Mouse (Mus musculus) CH12.LX (cell line): Measurements from ENCODE around the gene Spata6.

ENCODE experiments used
- CHD1 ChIP-seq: IDR thresholded peaks from 2 replicates; pipeline ENCODE4 v1.6.1; 2012; ENCODE audit warnings: low read depth, low read length, improper control_type of control experiment, inconsistent platforms
- CTCF ChIP-seq, 2 experiments: IDR thresholded peaks in 1 of 2; conservative IDR thresholded peaks in 1 of 2; 2 replicates each; pipeline ENCODE4 v1.5.1; 2011 to 2012; ENCODE audit warnings: low read depth in 2 of 2, low read length in 2 of 2, improper control_type of control experiment in 1 of 2, inconsistent platforms in 1 of 2, mild to moderate bottlenecking in 1 of 2, moderate library complexity in 1 of 2
- ELF1 ChIP-seq: IDR thresholded peaks from 2 replicates; pipeline ENCODE4 v1.6.1; 2014; ENCODE audit warnings: low read depth, mild to moderate bottlenecking, inconsistent platforms, low read length, improper control_type of control experiment
- EP300 ChIP-seq: IDR thresholded peaks from 2 replicates; pipeline ENCODE4 v1.6.1; 2011; ENCODE audit warnings: low read length, improper control_type of control experiment
- MAFK ChIP-seq: IDR thresholded peaks from 2 replicates; pipeline ENCODE4 v1.6.1; 2011; ENCODE audit warnings: low read length, improper control_type of control experiment; ENCODE audit not compliant: insufficient replicate concordance
- MAZ ChIP-seq: IDR thresholded peaks from 2 replicates; pipeline ENCODE4 v1.6.1; 2012; ENCODE audit warnings: low read depth, mild to moderate bottlenecking, inconsistent platforms, low read length, improper control_type of control experiment, moderate library complexity
- MEF2A ChIP-seq: IDR thresholded peaks from 2 replicates; pipeline ENCODE4 v1.6.1; 2014; ENCODE audit warnings: low read depth, mild to moderate bottlenecking, inconsistent platforms, low read length, improper control_type of control experiment, borderline replicate concordance
- POLR2A ChIP-seq: IDR thresholded peaks from 2 replicates; pipeline ENCODE4 v1.6.1; 2011; ENCODE audit warnings: low read depth, mild to moderate bottlenecking, improper control_type of control experiment, low read length
- SIN3A ChIP-seq: IDR thresholded peaks from 2 replicates; pipeline ENCODE4 v1.6.1; 2012; ENCODE audit warnings: low read length, improper control_type of control experiment, inconsistent platforms
- SMC3 ChIP-seq: IDR thresholded peaks from 2 replicates; pipeline ENCODE4 v1.6.1; 2011; ENCODE audit warnings: low read depth, low read length, improper control_type of control experiment
- ZC3H11A ChIP-seq: IDR thresholded peaks from 2 replicates; pipeline ENCODE4 v1.6.1; 2012; ENCODE audit warnings: low read depth, mild to moderate bottlenecking, inconsistent platforms, low read length, improper control_type of control experiment
- ZKSCAN1 ChIP-seq: IDR thresholded peaks from 2 replicates; pipeline ENCODE4 v1.6.1; 2012; ENCODE audit warnings: low read depth, inconsistent platforms, low read length, improper control_type of control experiment, borderline replicate concordance

- TF ChIP-seq CHD1 = no peak
- no peak for TF ChIP-seq MEF2A
- no peak for TF ChIP-seq POLR2A
- TF ChIP-seq CTCF (conservative IDR thresholded peaks at IDR 0.05 in 1 of 2, IDR thresholded peaks at IDR 0.05 in 1 of 2; ENCODE audit: low read depth in 2 of 2, low read length in 2 of 2) = no peak
- TF ChIP-seq SIN3A = no peak
- no peak for TF ChIP-seq EP300
- no peak for TF ChIP-seq SMC3
- no peak for TF ChIP-seq ELF1
- no peak for TF ChIP-seq MAZ
- TF ChIP-seq ZKSCAN1 = no peak
- no peak for TF ChIP-seq MAFK
- no peak for TF ChIP-seq ZC3H11A
Observed at GRCm38 (mm10) chr4:111721121-111721840, 1.5 kb downstream of the Spata6 start.
